Mouse (Mus musculus) erythroid progenitor cell, adult 5-6 weeks (primary cell): ENCODE results near the gene Tm4sf20. TPM values are rescaled to one million over a fixed set of nuclear protein-coding genes. Genes with fewer than 3 reads are reported as not detected.

ENCODE experiments used
- ATAC-seq: replicated peaks from 2 replicates; pipeline ENCODE4 v1.8.0; 2016; ENCODE audit warnings: moderate number of reproducible peaks, mild to moderate bottlenecking, moderate TSS enrichment, inconsistent platforms; ENCODE audit not compliant: poor library complexity, low FRiP score, severe bottlenecking
- total RNA-seq, 2 experiments: library from RNA; stranded (forward) in 1 of 2; stranded (reverse) in 1 of 2; fragments of 150-400 nt in 1 of 2; fragments of 186-747, 209-891 nt in 1 of 2; gene quantifications; 2 replicates each; pipeline versions ENCODE4 v1.2.3 to v1.2.4; 2015 to 2017; ENCODE audit warnings: low replicate concordance in 2 of 2

The Tm4sf20 gene
- total RNA-seq, 2 experiments from 2014 or later = not detected

DNA sequence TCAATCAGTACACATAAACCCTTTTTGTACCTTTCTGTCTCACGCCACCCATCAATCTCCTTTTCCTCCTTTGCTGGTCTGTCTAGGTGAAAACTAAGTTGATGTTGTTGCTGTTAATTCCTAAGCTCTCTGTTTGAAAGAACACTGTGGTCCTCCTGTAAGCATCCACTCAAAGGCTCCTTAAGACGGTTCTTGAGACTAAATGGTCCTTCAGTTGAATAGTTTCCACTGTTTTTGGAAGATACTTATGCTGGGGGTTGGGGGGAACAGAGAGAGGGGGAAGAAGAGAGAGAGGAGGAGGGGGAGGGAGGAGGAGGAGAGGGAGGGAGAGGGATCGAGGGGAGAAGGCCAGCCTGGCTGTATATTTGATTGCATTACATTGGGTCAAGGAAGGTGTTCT lies 15.3 kb upstream of the Tm4sf20 start:
- ATAC-seq = no peak

DNA sequence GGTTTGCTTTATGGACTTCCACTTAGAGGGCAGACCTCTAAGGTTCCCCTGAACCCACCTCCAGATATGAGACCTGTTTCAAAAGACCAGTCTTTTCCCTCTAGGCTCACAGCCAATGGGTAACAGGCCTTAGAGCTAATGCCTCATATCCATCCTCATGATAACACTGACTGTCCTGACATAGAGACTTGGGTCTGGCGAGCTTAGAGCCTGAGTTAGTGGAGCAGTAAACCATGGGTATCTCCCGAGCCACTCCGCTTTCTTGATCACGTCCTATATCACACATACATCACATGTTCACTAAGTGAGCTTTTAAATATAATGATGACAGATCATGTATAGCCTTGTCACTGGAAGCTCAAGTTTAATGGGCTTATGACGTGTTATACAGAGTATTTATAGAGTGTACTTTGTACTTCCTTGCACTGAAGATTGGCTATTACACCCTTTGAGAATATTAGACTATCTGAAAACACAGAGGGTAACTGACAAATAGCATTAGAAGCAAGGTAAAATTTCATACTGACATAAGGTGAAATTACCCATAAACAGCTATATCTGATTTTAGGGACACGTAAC lies 11.2 kb upstream of the Tm4sf20 start:
- ATAC-seq = no peak

DNA sequence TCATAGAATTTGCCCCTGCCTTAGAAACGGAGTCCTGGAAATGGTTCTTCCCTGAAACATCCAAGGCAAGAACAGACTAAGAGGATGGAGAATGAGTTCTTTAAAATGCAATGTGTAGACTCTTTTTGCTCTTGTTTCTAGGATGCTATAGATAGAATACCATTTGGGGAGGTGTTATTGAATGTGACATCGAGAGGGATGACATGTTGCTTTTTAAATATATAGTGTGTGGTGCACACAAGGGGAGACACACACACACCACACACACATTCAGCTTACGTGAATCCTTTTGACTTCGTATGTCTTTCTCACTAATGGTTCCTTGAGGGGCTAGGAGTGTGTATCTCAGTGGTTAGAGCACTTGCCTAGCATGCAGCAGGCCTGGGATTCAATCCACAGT lies 7.0 kb upstream of the Tm4sf20 start:
- no peak for ATAC-seq

DNA sequence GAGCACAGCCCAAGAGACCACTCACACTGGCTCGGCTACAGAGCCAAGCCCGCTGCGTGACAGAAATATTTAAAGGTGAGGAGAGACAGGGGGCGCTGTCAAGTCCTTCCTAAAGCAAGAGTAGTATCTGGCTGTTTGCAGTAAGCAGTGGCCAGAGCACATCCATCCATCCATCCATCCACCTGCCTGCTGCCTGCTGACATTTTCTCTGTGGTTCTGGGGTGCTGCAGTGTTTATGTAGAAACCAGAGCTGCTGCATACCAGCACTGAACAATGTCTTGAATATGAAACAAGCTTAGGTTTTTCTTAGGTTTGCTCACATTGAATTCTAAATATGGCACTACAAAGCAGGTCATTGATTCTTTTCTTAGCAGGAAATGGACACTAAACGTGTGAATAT lies 4.9 kb upstream of the Tm4sf20 start:
- no peak for ATAC-seq

DNA sequence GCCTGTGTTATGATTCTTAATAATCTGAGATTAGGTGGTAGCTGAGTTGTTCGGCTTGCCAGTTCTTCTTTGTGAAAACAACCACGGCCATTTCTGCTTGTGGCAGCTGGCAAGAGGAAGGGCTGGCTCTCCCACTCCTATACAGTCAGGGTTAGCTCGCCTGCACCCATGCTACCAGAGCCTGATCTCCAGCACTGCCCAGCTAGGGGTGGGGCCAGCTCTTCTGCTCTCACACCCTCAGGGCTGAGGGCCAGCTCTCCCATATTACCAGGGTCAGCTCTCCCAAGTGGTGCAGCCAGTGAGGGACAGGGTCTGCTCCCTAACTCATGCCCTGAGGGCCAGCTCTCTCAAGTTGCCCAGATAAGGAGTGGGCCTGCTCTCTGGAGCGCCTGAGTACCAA lies 4.2 kb upstream of the Tm4sf20 start:
- ATAC-seq = no peak

DNA sequence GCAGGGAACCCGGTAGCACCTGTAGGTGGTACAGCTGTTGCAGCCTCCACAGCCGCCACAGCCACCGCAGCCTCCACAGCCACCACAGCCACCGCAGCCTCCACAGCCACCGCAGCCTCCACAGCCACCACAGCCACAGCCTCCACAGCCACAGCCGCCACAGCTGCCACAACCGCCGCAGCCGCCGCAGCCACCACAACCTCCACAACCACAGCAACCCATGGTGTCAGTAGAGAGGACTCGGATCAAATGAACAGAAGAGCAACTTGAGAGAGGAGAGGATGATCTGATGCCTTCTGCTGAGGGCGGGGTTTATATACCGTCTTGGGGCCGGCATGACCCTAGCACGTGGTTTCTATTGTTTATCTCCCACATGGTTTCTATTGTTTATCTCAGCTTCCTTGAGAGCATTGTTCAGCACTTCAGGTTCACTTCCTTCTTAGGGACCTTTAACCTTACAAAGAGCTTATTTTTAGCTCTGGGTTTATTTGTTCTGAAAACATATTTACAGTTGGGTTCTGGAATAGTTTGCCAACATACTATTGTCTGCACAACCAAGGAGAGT lies 2.8 kb upstream of the Tm4sf20 start, which contains the start of gene Gm47791:
Gene Gm47791, minus strand, starts transcription at position 222 of the 565 bp plus-strand sequence.
- ATAC-seq = no peak

DNA sequence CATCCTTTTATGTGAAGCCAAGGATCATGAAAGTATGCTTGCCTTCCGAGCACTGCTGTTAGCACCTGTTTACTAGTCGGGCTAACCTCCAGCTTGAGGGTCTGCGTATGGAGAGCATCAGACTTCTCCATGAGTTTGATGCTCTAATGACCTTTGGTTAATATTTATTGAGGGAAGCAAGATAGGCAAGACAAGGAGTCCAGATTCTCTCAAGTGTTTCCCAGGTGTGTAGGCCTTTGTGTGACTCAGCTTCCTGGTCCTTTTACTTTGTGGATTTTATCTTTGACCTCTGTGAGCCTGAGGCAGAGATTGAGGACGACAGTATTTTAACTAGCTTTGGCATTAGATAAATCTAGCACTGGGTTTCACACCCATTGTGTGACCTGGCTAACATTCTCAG lies 1.6 kb downstream of the Tm4sf20 start:
- no peak for ATAC-seq

DNA sequence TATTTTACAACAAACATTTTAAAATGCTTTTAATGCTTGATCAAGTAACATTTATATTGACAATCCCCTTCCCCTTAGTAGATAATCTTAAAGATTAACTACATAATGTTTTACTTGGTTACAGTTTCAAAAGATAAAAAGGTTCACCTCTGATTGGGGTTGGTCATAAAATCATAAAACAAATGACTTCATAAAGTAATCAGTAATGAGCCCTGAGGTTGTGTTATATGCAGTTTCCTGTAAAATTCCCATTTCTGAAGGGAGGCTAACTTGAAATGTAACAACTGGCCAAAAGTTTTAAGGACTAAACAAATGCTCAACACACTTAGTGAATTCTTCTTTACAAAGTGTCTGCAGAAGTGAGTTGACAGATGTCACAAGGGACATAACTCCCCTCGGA lies 2.0 kb downstream of the Tm4sf20 start:
- ATAC-seq = no peak

DNA sequence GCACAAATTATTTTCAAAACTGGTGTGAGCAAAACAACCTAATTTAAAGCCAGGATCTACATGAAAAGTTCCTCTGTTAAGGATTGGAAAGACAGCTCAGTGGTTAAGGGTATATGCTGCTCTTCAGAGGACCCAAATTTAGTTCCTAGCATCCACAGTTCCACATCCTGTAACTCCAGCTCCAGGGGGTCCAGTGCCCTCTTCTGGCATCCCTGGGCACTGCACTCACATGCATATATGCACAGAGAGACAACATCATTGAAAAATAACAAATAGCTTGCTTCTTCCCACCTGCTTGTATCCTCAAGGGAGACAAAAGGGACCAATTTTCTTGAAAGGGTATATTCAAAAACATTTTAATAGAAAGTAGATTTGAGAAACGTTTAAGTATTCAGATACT lies 6.0 kb downstream of the Tm4sf20 start:
- ATAC-seq = no peak

DNA sequence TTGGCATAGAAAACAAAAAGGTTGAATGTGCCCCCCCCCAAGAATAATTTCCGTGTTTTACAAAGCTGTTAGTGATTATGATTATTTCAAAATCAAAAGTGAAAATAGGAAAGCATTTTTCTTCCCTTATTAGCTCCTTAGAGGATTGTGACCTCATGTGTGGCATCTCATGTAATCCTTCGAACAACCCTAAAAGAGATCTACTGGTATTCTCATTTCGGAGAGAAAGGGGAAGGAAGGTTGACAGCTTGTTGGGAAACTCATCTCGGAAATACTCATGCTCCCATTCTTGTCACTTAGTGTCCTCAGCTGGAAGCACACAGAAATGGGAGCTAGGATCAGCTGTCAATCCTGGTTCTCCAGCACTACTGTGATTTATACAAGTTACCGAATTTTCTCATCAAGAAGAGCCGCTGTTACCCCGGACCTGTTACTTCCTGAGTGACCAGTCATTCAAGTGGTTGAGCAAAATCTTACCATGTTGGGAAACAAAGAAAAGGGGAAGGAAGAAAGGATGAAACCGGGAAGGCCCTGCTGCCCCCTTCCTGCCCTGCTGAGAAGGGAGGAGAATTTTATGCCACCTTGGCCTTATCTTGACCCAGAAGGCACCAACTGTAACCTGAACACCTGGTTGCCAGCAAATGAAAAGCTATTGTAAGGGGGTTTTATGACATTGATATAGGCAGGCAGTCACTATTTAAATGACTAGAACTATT lies 6.6 kb downstream of the Tm4sf20 start:
- ATAC-seq = no peak

DNA sequence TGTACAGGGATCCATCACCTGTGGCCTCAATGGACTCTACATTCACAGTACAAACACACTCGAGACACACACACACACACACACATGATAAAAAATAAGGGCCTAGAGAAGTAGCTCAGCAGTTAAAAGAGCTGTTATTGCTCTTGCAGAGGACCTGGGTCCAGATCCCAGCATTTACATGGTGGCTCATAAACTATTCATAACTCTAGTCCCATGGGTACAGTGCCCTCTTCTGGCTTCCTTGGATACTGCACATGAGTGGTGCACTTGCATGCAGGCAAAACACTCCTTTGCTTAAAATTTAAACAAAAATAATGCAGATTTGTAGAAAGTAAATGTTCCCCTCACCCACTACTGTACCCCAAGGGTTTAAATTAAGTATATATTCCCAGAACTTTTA lies 8.7 kb downstream of the Tm4sf20 start:
- ATAC-seq = peak; percentile 59; the same call in 1 of the 2 replicates

DNA sequence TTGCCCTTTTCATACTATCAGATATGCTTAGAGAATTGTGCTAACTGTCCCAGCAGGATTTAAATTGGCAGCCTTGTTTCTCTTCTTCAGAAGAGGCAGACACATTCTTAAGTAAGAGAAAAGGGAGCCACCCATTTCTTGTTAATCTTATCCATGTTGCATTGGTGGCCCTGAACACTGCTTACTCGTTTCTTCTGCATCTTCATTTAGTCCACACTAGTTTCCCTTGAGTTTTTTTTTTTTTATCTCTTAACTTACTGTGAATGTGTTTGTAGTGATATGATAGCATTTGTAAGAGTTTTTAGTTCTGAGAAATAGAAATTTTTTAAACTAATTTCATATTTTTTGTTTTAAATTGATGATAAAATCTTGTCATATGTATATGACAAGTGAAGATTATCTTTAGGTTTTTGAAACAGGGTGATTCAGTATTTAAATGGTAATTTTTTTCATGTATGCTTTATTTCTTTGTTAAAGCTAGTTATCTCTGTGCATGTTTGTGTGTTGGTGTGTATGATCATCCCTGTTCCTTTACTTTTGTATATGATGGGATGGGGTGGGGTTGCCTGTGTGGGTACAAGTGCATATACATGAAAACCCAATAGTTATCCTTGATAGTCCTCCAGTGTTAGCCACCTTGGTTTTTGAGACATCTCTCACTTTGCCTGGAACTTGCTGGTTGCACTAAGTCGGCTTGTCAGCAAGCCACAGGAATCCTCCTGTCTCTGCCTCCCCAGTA lies 20.4 kb downstream of the Tm4sf20 start:
- no peak for ATAC-seq

DNA sequence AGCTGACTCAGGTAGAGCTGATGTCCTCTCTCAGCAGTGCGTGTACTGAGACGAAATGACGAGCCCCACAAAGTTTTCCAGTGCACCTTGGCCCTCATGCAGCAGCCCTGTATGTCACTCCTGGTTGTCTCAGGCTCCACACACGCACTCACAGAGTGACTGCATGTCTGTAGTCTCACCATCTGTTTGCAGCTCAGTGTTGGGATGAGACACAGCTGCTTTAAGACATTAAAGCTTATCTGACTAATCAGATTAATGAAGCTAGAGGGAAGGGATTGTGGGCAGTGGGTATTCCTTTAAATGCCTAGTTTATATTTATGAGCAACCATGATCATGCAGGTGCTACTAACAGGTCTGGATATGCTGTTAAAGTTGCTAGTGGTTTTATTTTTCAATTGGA lies 21.9 kb downstream of the Tm4sf20 start:
- no peak for ATAC-seq

DNA sequence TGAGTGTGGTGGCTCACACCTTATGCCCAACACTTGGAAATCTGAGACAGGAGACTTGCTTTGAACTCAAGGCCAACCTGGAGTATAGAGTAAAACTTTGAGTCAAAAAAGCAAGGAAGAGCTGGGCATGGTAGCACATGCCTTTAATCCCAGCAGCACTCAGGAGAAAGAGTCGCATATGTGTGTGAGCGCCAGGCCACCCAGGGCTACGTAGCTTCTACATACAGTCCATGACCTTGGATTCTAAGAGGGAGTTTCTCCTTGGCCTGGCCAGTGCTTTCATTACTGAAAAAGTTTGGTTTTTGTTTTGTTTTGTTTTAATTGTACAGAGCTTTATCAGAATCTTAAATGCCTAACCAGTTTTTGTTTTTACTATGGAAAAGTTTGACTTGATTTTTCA lies 24.3 kb downstream of the Tm4sf20 start:
- no peak for ATAC-seq

DNA sequence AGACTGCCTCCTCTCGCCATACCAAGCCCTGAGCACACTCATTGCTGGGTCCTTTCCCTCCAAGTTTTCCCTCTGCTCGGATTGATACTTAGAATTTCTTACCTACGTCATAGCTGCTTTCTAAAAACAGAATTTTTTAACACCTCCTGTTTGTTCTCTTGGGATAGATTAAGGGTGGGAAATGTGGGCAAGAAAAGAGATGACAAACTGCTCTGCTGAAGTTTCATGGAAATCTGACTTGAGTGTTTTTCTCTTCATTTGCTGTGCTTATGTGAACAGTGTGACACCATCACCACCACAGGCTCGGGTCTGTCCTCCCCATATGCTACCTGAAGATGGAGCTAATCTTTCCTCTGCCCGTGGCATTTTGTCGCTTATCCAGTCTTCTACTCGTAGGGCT lies 26.7 kb downstream of the Tm4sf20 start:
- no peak for ATAC-seq

DNA sequence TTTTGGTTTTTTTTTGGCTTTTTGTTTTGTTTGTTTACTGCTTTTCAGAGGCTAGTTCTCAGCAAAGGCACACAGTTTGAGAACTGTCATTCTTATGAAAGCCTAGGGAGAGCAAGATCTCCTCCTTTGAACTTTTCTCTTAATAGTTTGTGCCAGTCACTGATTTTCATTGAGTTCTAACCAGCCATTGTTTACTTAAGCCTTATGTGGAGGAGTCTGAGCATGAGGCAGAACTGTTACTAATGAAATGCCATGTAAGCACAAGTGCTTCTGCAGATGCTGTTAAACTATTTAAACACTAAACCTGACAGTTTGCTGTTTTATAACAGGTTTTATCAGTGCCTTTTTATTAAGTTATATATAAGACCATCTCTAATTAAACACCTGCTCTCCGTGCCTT lies 30.2 kb downstream of the Tm4sf20 start:
- ATAC-seq = no peak

DNA sequence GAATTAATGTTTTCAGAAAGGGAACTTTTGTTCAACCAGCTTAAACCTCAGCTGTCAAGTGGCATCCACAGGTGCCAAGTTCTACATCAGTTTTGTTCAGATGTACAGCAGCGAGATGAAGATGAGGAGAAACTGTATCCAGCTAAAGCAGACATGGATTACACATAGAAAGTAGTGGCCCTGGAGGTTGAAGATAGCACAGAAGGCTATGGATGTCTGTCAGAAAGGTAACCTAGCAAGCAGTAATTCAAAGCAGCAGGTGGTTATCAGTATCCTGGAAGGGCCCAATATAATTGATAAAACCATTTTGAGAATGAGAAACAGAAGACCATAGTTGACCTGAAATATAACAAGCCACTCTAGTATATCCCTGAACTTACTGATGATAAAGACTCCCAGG lies 34.9 kb downstream of the Tm4sf20 start:
- ATAC-seq = no peak

DNA sequence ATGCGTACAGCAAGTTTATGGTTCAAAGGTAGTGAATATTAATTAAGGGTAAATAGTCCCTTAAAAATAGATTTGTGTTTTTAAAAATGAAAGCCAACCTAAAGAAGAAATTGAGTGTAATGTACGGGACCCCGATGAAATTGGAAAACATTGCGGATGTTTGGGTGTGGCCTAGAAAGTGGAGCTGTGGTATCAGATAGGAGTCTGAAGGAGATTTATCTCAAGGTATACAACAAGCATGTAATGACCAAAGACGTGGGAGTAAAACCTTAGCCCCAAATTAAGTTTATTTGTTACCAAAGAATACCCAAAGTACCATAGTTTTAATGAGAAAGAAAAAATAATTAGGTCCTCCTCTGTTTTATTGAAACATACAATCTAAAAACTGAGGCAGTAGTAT lies 41.8 kb downstream of the Tm4sf20 start:
- ATAC-seq = no peak

DNA sequence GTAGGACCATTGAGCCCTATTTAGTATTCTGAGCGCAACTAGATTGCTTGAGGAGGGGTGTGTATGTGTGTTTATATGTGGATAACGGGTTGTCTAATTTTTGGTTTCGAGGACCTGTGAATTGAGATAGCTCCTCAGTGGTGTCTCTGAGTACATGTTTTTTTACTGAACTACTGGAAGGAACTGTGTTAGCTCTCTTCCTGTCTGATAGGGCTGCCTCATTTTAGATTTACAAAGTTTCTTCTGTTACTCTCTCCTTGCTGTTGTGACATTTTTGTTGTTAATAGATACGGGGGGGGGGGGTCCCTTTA lies 42.4 kb downstream of the Tm4sf20 start:
- ATAC-seq = peak; percentile 62

DNA sequence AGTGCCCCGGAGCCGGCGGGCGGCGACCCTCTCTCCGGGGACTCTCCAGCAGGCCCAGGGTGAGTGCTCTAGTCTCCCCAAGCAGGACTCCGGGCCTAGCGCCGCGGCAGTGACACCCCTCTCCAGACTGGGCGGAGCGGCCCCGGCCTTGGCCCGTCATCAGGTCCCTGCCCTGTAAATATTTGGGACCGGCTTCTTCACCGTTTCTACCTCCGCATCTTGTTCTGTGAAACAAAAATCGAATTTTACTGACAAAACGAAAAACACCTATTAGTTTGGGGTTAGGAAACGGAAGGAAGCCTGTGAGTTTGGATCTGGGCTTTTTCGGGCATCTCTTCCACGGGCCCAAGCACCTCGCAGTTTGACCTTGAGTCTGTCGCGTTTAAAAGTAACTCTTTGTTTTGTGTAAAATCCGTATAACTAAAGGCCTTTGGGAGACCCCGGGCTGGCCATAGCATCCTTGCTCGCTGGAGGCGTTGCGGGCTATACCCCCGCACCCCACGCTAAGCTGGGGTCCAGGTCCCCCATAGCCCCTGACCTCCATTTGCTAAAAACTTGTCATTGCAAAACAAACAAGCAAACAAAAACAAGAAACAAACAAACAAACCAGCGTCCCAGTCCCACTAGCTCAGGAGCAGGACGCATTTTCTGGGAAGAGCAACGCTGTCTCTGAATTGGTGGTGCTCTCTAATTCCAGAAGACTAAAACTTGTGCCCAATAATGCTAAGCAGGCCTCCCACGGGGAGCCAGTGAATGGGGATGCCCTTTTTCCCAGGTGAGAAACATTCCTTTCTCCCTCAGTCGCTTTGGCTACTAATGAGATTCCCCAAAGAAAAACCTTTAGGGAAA lies 43.0 kb downstream of the Tm4sf20 start:
- peak; percentile 86 for ATAC-seq
